Mouse (Mus musculus) liver, embryonic 12.5 days (tissue): Measurements from ENCODE around the gene Ppp2r1b. TPM values are rescaled to one million over a fixed set of nuclear protein-coding genes. Genes with fewer than 3 reads are reported as not detected.

Source experiments
- ATAC-seq: fragments of 200-750 bp; cut with Nextera tagmentation; 2 replicates; pipeline ENCODE4 v1.8.0; 2017; ENCODE audit warnings: moderate number of reproducible peaks, mild to moderate bottlenecking, moderate library complexity
- H3K27ac ChIP-seq: fragments of 300-500 bp; sonication (generic); 2 replicates; pipeline ENCODE4 v1.5.1; 2016; ENCODE audit warnings: mild to moderate bottlenecking
- H3K27me3 ChIP-seq: fragments of 300-500 bp; sonication (generic); replicated peaks from 2 replicates; pipeline ENCODE4 v1.6.1; 2016; ENCODE audit warnings: mild to moderate bottlenecking, moderate library complexity
- H3K36me3 ChIP-seq: fragments of 300-500 bp; sonication (generic); 2 replicates; pipeline ENCODE4 v1.6.1; 2016; ENCODE audit warnings: mild to moderate bottlenecking, moderate library complexity
- H3K4me1 ChIP-seq: fragments of 300-500 bp; sonication (generic); 2 replicates; pipeline ENCODE4 v1.6.1; 2016
- H3K4me2 ChIP-seq: fragments of 300-500 bp; sonication (generic); 2 replicates; pipeline ENCODE4 v1.6.1; 2016; ENCODE audit warnings: mild to moderate bottlenecking, moderate library complexity
- H3K4me3 ChIP-seq: fragments of 300-500 bp; sonication (generic); 2 replicates; pipeline ENCODE4 v1.5.1; 2016; ENCODE audit warnings: mild to moderate bottlenecking, moderate library complexity
- H3K9ac ChIP-seq: fragments of 300-500 bp; sonication (generic); 2 replicates; pipeline ENCODE4 v1.6.1; 2016; ENCODE audit warnings: mild to moderate bottlenecking, moderate library complexity
- H3K9me3 ChIP-seq: fragments of 300-500 bp; sonication (generic); replicated peaks from 2 replicates; pipeline ENCODE4 v1.6.1; 2016; ENCODE audit warnings: mild to moderate bottlenecking, moderate library complexity
- WGBS: fragments of 180-500 bp; shearing (Covaris S2); methylation state at CpG from one replicate; pipeline ENCODE4 v1.1.7; 2016; ENCODE audit not compliant: insufficient replicate concordance; 5-methylcytosine and 5-hydroxymethylcytosine counted together
- polyA plus RNA-seq: library from polyadenylated mRNA; unstranded; fragments of >200 nt; fragmentation: Nextera tagmentation; extraction: Ambion mirVana; gene quantifications from 2 replicates; pipeline ENCODE4 v1.2.1, GENCODE M21; 2016

Ppp2r1b gene
- polyA plus RNA-seq, 1 experiment from 2014 or later, result 137 TPM

DNA sequence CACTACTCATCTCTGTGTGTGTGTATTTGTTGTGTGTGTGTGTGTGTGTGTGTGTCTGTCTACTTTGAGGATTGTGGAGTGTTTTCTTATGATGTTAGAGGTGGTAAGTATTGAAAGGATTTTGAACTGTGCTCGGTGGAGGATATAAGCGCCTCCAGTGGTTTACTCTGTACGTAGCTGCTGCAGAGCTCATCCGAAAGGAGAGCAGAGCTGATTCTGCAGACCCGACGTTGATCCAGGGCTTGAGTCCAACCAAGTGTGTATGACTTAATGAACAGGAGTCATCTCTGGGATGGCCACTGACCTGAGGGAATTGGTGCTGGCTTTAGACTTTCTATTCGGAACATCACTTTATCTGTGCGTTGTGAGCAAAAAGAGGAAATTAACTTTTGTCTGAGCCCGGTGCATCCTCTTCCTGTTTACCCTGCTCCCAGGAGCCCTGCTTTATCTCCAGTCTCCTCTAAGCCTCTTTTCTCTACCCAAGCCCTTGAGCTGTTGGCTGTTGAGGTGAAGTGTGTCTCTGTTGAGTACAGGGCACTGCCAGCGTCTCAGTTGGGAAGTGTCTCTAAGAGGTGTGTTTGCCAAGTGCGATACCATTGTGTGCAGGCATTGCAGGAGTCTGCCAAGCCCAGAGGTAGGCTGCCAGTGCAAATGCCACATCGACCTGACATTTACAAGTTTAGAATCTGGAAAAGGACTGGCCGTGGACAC, 3.9 kb upstream of the Ppp2r1b start:
- no peak overlapping the region; the same call in 1 of the 2 replicates for H3K9ac ChIP-seq
- H3K27me3 ChIP-seq, result no peaks in the 10 kb centered on the region
- H3K4me3 ChIP-seq, result no peak overlapping the region
- H3K27ac ChIP-seq, result peak overlapping the region; percentile 62
- 31% methylated on average over 13 of the region's 13 CpGs for WGBS
- peaks cover 38% of the 10 kb centered on the region for H3K36me3 ChIP-seq
- peaks cover 20% of the 10 kb centered on the region for H3K4me1 ChIP-seq
- H3K9me3 ChIP-seq, result no peaks in the 10 kb centered on the region
- peak overlapping the region; percentile 30 for H3K4me2 ChIP-seq
- 0 out of 2 replicates have a peak, but pooled peaks have one; percentile 50 for ATAC-seq

GRCm38 (mm10) chr9:50845547-50845946, 446 bp downstream of the Ppp2r1b start:
- Histone ChIP-seq H3K36me3 (peaks cover 22% of the 10 kb centered on the region), H3K27me3 (no peaks in the 10 kb centered on the region), H3K4me3 (no peak overlapping the region), H3K9ac (no peak overlapping the region), H3K27ac (no peak overlapping the region), H3K4me1 (peaks cover 44% of the 10 kb centered on the region), H3K9me3 (no peaks in the 10 kb centered on the region), H3K4me2 (no peak overlapping the region)
- ATAC-seq, result no peak
- 69% methylated on average over 9 of the region's 9 CpGs for WGBS

- WGBS, result 88% methylated on average over 6 of the region's 6 CpGs
- Histone ChIP-seq H3K9me3 (no peaks in the 10 kb centered on the region), H3K36me3 (peaks cover 22% of the 10 kb centered on the region), H3K4me2 (no peak overlapping the region), H3K27ac (peak overlapping the region; percentile 1; the same call in 1 of the 2 replicates), H3K4me3 (no peak overlapping the region), H3K27me3 (no peaks in the 10 kb centered on the region), H3K4me1 (peaks cover 43% of the 10 kb centered on the region), H3K9ac (no peak overlapping the region)
- no peak for ATAC-seq
These were observed 2.0 kb downstream of the Ppp2r1b start for GRCm38 (mm10) chr9:50847133-50847532.

DNA sequence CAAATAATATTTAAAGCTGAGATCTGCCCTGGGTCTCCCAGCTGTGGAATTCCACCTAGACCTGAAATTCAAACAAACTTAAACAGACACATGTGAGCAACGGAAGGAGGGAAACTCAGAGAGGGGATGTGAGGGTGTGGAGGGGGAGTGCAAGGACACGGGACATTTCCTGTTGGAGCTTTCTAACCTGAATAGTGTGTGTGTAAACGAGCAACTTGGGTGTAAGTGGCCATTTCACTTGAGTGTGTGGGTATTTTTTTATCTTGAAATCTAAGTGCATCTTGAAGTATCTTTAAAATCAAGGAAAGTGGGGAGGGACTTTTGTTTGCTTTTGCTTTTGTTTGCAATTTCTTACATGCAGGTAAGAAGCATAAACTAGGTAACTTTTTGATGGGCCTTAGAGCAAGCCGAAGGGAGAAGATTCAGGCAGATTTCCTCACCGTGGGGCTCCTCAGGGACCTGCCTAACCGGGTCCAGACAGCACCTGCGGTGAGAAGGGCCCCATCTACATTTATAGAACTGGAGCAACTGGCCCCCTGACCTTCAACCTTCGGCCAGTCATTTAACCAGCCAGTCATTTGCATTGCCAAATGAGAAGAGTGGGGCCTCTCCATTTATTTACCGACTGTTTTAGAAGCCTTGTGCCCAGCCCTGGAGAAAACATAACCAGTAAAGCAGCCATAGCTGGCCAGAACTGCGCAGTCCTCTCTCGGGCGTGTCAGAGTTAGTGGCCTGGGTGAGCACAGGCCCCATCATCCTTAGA, 2.7 kb downstream of the Ppp2r1b start:
- H3K4me3 ChIP-seq, result no peak overlapping the region
- 0 out of 2 replicates have a peak overlapping the region, but pooled peaks have one; percentile 4 for H3K4me2 ChIP-seq
- 70% methylated on average over 12 of the region's 12 CpGs for WGBS
- H3K27me3 ChIP-seq, result no peaks in the 10 kb centered on the region
- H3K4me1 ChIP-seq, result peaks cover 49% of the 10 kb centered on the region
- H3K27ac ChIP-seq, result peak overlapping the region; percentile 68; the same call in 1 of the 2 replicates
- 0 out of 2 replicates have a peak overlapping the region, but pooled peaks have one; percentile 18 for H3K9ac ChIP-seq
- ATAC-seq, result no peak
- peaks cover 20% of the 10 kb centered on the region for H3K36me3 ChIP-seq
- H3K9me3 ChIP-seq, result no peaks in the 10 kb centered on the region

DNA sequence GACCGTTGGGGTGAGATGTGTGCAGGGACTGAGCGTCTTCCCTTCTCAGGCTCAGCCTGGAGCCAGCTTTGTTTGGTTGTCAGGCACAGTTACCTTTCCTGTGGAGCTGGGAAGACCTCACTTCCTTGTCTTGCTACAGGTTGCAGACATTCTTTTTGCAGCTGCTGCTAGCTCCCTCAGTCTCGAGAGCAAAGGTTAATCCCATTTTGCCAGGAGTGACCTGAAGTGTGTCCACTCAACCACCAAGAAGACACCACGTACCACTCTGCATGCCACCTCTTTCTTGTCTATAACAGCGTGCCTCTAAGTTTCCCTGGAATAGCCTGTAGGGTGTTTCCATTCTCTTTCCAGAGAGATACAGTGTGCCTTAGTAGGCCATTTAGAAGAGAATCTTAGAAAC, 3.7 kb downstream of the Ppp2r1b start:
- Histone ChIP-seq H3K9me3 (no peaks in the 10 kb centered on the region), H3K9ac (no peak overlapping the region), H3K4me3 (no peak overlapping the region), H3K27ac (peak overlapping the region; percentile 68), H3K27me3 (no peaks in the 10 kb centered on the region), H3K36me3 (peaks cover 11% of the 10 kb centered on the region), H3K4me2 (no peak overlapping the region), H3K4me1 (peaks cover 60% of the 10 kb centered on the region)
- ATAC-seq, result peak; percentile 20
- 62% methylated on average over 5 of the region's 5 CpGs for WGBS

GRCm38 (mm10) chr9:50849249-50849648, 4.1 kb downstream of the Ppp2r1b start:
- WGBS, result 21% methylated on average over 8 of the region's 8 CpGs
- H3K4me2 ChIP-seq, result no peak overlapping the region
- no peak overlapping the region for H3K9ac ChIP-seq

DNA sequence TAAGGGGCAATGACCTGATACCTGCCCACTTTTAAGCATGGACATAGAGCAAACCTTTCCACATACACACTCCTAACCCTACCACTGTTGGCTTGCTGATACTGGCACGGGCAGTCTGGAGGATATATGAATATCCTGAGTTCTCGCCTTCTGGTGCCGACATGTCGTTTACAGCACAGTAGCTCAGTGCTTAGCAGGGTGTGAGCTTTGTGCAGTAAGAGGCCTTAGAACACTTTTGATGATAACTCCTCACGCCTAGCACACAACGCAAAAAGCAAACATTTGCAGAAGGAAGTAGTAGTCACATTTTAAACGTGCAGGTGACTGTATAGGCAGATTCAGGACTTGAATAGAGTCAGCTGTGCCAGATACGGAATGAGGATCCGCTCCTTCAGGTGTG, 4.7 kb downstream of the Ppp2r1b start:
- 64% methylated on average over 9 of the region's 9 CpGs for WGBS
- Histone ChIP-seq H3K27ac (peak overlapping the region; percentile 24), H3K9me3 (no peaks in the 10 kb centered on the region), H3K27me3 (no peaks in the 10 kb centered on the region), H3K4me2 (no peak overlapping the region), H3K4me3 (no peak overlapping the region), H3K9ac (no peak overlapping the region), H3K4me1 (peaks cover 69% of the 10 kb centered on the region), H3K36me3 (0 out of 2 replicates have a peak, but pooled peaks cover 2% of the 10 kb centered on the region)
- ATAC-seq, result no peak

More at GRCm38 (mm10) chr9:50849249-50849648, 4.1 kb downstream of the Ppp2r1b start:
- Histone ChIP-seq H3K9me3 (no peaks in the 10 kb centered on the region), H3K4me1 (peaks cover 64% of the 10 kb centered on the region), H3K36me3 (peaks cover 7% of the 10 kb centered on the region), H3K27ac (peak overlapping the region; percentile 68; the same call in 1 of the 2 replicates), H3K27me3 (no peaks in the 10 kb centered on the region), H3K4me3 (no peak overlapping the region)
- peak; percentile 70 for ATAC-seq

DNA sequence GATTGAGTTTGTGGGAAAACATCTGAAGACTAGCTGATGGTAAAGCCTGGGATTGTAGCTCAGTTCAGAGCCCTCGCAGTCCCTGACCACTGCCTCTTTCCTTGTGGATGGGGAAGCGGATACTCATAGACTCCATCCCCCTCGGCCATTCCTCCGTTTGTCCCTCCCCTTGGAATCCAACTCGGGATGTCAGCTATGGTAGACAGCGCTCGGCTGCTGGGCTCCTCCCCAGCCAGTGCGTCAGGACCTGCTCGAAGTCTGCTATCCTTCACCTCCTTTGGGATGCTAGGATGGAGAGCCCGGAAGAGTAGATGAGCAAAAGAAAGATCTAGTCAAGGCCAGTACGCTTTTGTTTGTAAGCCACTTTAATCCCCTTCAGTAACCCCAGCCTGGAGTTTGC, 5.2 kb downstream of the Ppp2r1b start:
- WGBS, result 59% methylated on average over 11 of the region's 11 CpGs
- Histone ChIP-seq H3K9me3 (no peaks in the 10 kb centered on the region), H3K4me2 (no peak overlapping the region), H3K4me3 (no peak overlapping the region), H3K27me3 (no peaks in the 10 kb centered on the region), H3K36me3 (no peaks in the 10 kb centered on the region), H3K4me1 (peaks cover 74% of the 10 kb centered on the region), H3K9ac (no peak overlapping the region), H3K27ac (0 out of 2 replicates have a peak overlapping the region, but pooled peaks have one; percentile 24)
- no peak for ATAC-seq

- no peak overlapping the region for H3K4me2 ChIP-seq
- H3K36me3 ChIP-seq, result no peaks in the 10 kb centered on the region
- H3K9ac ChIP-seq, result peak overlapping the region; percentile 40; the same call in 1 of the 2 replicates
- no peaks in the 10 kb centered on the region for H3K27me3 ChIP-seq
- no peaks in the 10 kb centered on the region for H3K9me3 ChIP-seq
- H3K4me1 ChIP-seq, result peaks cover 79% of the 10 kb centered on the region
- WGBS, result 45% methylated on average over 8 of the region's 8 CpGs
- H3K27ac ChIP-seq, result no peak overlapping the region
- H3K4me3 ChIP-seq, result no peak overlapping the region
- no peak for ATAC-seq
These were observed 5.6 kb downstream of the Ppp2r1b start for GRCm38 (mm10) chr9:50850713-50851112.

GRCm38 (mm10) chr9:50852634-50853349, 7.7 kb downstream of the Ppp2r1b start:
- Histone ChIP-seq H3K36me3 (no peaks in the 10 kb centered on the region), H3K4me2 (peak overlapping the region; percentile 21; the same call in 1 of the 2 replicates), H3K4me3 (no peak overlapping the region), H3K27ac (peak overlapping the region; percentile 95), H3K27me3 (no peaks in the 10 kb centered on the region), H3K4me1 (peaks cover 87% of the 10 kb centered on the region), H3K9me3 (no peaks in the 10 kb centered on the region), H3K9ac (peak overlapping the region; percentile 47; the same call in 1 of the 2 replicates)
- no peak for ATAC-seq
- 65% methylated on average over 17 of the region's 17 CpGs for WGBS

DNA sequence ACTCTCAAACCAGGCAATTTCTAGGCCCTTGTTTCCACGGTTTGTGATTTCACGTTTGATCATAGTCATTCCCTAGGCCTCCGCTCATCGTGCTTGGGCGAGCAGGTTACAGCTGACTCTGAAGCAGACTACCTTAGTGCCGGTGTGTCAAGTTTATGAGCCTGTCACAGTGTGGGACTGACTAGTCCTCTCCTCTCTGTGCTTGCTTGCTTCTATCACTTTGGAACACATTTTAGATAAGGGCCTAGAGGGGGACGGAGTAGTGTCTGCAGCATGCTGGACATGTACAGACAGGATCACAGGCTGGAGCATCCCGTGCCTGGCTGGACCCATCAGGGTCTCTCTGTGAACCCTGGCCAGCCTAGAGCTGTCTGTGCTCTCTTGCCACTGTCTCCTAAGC, 9.3 kb downstream of the Ppp2r1b start:
- ATAC-seq, result peak; percentile 88
- Histone ChIP-seq H3K4me1 (peaks cover 84% of the 10 kb centered on the region), H3K9me3 (no peaks in the 10 kb centered on the region), H3K27ac (peak overlapping the region; percentile 95), H3K9ac (peak overlapping the region; percentile 66), H3K27me3 (no peaks in the 10 kb centered on the region), H3K4me3 (peak overlapping the region; percentile 26), H3K4me2 (peak overlapping the region; percentile 85), H3K36me3 (peaks cover 9% of the 10 kb centered on the region)
- WGBS, result 28% methylated on average over 8 of the region's 8 CpGs
